ENCODE assay signal across 9 mouse cellular contexts in genomic region chr3:51748436-51749376, GRCm38 (mm10).
DNase-seq lines count a peak whose midpoint lies in the region; ATAC-seq and TF ChIP-seq lines count a peak whose summit lies in the region.
"Had no signal": no experiment of that assay in that cellular context is flagged by ENCODE, and none has a peak within 500 bp of the region (broad histone marks: within the 10 kb centered on the region; RNA-seq: fewer than 3 reads in every experiment).

No protein-coding gene starts in this region.

- DNase-seq in heart, adult 11 months, result no peak
- DNase-seq in testis, postnatal 10 days (ENCODE audit: low spot score), result no peak
- no peak for DNase-seq in ovary, postnatal 36 days (ENCODE audit: low spot score)

- peaks cover 52% of the 10 kb centered on the region for H3K4me1 ChIP-seq in heart, embryonic 12.5 days (replicated peaks)
- H3K4me1 ChIP-seq in testis, adult 2 months (ENCODE audit: control insufficient read depth, insufficient read depth, low read length), result peaks cover 2% of the 10 kb centered on the region; the same call in 1 of the 2 replicates
- peaks cover 18% of the 10 kb centered on the region for H3K4me1 ChIP-seq in intestine, embryonic 15.5 days (replicated peaks)

- H3K9me3 ChIP-seq in heart, embryonic 12.5 days (replicated peaks), result 0 out of 2 replicates have a peak, but pooled peaks cover 2% of the 10 kb centered on the region
- H3K9me3 ChIP-seq in intestine, embryonic 15.5 days, result no peaks in the 10 kb centered on the region

- no peak for TF ChIP-seq POLR2A in testis, adult 2 months (IDR thresholded peaks at IDR 0.05; ENCODE audit: control insufficient read depth, low read depth, low read length)

- TF ChIP-seq CTCF in testis, adult 2 months (IDR thresholded peaks at IDR 0.05; ENCODE audit: control insufficient read depth, insufficient read depth, insufficient replicate concordance, low read depth, low read length), result no peak

- H3K4me3 ChIP-seq in heart, embryonic 12.5 days, result no peak overlapping the region
- peak overlapping the region; percentile 36 for H3K4me3 ChIP-seq in testis, adult 2 months (ENCODE audit: control insufficient read depth, low read depth, low read length)
- no peak overlapping the region for H3K4me3 ChIP-seq in intestine, embryonic 15.5 days (replicated peaks)
- H3K4me3 ChIP-seq: erythroblast, embryonic 14.5 days had no signal

- H3K36me3 ChIP-seq in heart, embryonic 12.5 days, result no peaks in the 10 kb centered on the region
- H3K36me3 ChIP-seq in testis, adult 2 months (ENCODE audit: control insufficient read depth, insufficient read depth, low read length), result no peaks in the 10 kb centered on the region
- H3K36me3 ChIP-seq in intestine, embryonic 15.5 days, result no peaks in the 10 kb centered on the region

- WGBS in heart, embryonic 12.5 days, result 72% methylated on average over 17 of the region's 17 CpGs
- 85% methylated on average over 17 of the region's 17 CpGs for WGBS in intestine, embryonic 15.5 days

- H3K9ac ChIP-seq in heart, embryonic 12.5 days, result peak overlapping the region; percentile 39; the same call in 1 of the 2 replicates
- H3K9ac ChIP-seq in intestine, embryonic 15.5 days, result no peak overlapping the region

- no peak overlapping the region for H3K4me2 ChIP-seq in heart, embryonic 12.5 days
- no peak overlapping the region for H3K4me2 ChIP-seq in intestine, embryonic 15.5 days (replicated peaks)

- ATAC-seq in heart, embryonic 12.5 days (ENCODE audit: insufficient number of reproducible peaks, low FRiP score), result no peak
- no peak for ATAC-seq in intestine, embryonic 15.5 days
- no peak for ATAC-seq in inflammation-experienced regulatory T-cells, adult 6 months
- ATAC-seq in megakaryocyte progenitor cell, adult 5-6 weeks (replicated peaks; ENCODE audit: poor library complexity), result no peak

- peak overlapping the region; percentile 92 for H3K27ac ChIP-seq in heart, embryonic 12.5 days (ENCODE audit: poor library complexity, severe bottlenecking)
- no peak overlapping the region for H3K27ac ChIP-seq in testis, adult 2 months (ENCODE audit: control insufficient read depth, insufficient read depth, low read depth, low read length)
- H3K27ac ChIP-seq in intestine, embryonic 15.5 days, result peak overlapping the region; percentile 83; the same call in 1 of the 2 replicates

- H3K27me3 ChIP-seq in heart, embryonic 12.5 days (replicated peaks), result no peaks in the 10 kb centered on the region
- H3K27me3 ChIP-seq in testis, adult 2 months (ENCODE audit: control insufficient read depth, insufficient read depth, low read length), result no peaks in the 10 kb centered on the region
- no peaks in the 10 kb centered on the region for H3K27me3 ChIP-seq in intestine, embryonic 15.5 days (replicated peaks)
